Mouse (Mus musculus): ENCODE measurements around the gene Ablim1. TPM values are rescaled to one million over a fixed set of nuclear protein-coding genes. Genes with fewer than 3 reads are reported as not detected.

The Ablim1 gene
- total and polyA plus RNA-seq, 2 experiments from 2014 or later: 44.7 to 71.7 TPM

GRCm38 (mm10) chr19:57197043-57197817 lies 117.5 kb downstream of the Ablim1 start:
- peak overlapping the region; percentile 40 for H3K4me3 ChIP-seq (ENCODE audit: low read length)
- no peak for TF ChIP-seq CTCF (IDR thresholded peaks at IDR 0.05; ENCODE audit: low read depth)
- H3K36me3 ChIP-seq (ENCODE audit: insufficient read depth, low read length): no peaks in the 10 kb centered on the region
- H3K27me3 ChIP-seq (ENCODE audit: insufficient read depth, low read length): no peaks in the 10 kb centered on the region
- H3K4me2 ChIP-seq (ENCODE audit: low read depth, low read length): peak overlapping the region; percentile 64
- peaks cover 21% of the 10 kb centered on the region for H3K4me1 ChIP-seq (ENCODE audit: insufficient read depth, low read length)
- 1% methylated on average over 37 of the region's 37 CpGs for WGBS
- peak overlapping the region; percentile 60 for H3K27ac ChIP-seq
- DNase-seq (ENCODE audit: low spot score) (peak; percentile 62), ATAC-seq (peak; percentile 63)
- H3K9me3 ChIP-seq (ENCODE audit: low read length): no peaks in the 10 kb centered on the region
- peak overlapping the region; percentile 61 for H3K9ac ChIP-seq (replicated peaks; ENCODE audit: low read length)

- Histone ChIP-seq H3K4me2 (ENCODE audit: low read depth, low read length) (peak overlapping the region; percentile 64), H3K27ac (peak overlapping the region; percentile 60; the same call in 1 of the 2 replicates), H3K9me3 (ENCODE audit: low read length) (no peaks in the 10 kb centered on the region), H3K4me1 (ENCODE audit: insufficient read depth, low read length) (peaks cover 21% of the 10 kb centered on the region), H3K9ac (replicated peaks; ENCODE audit: low read length) (peak overlapping the region; percentile 61; the same call in 1 of the 2 replicates), H3K36me3 (ENCODE audit: insufficient read depth, low read length) (no peaks in the 10 kb centered on the region), H3K27me3 (ENCODE audit: insufficient read depth, low read length) (no peaks in the 10 kb centered on the region), H3K4me3 (ENCODE audit: low read length) (peak overlapping the region; percentile 40)
- 35% methylated on average over 8 of the region's 8 CpGs for WGBS
- ATAC-seq (no peak), DNase-seq (ENCODE audit: low spot score) (peak; percentile 6)
- TF ChIP-seq CTCF (IDR thresholded peaks at IDR 0.05; ENCODE audit: low read depth): no peak
Observed at GRCm38 (mm10) chr19:57196616-57197015, 118.1 kb downstream of the Ablim1 start.

- H3K9ac ChIP-seq (replicated peaks; ENCODE audit: low read length): 0 out of 2 replicates have a peak overlapping the region, but pooled peaks have one; percentile 3
- no peaks in the 10 kb centered on the region for H3K27me3 ChIP-seq (ENCODE audit: insufficient read depth, low read length)
- peak overlapping the region; percentile 64 for H3K4me2 ChIP-seq (ENCODE audit: low read depth, low read length)
- no peaks in the 10 kb centered on the region for H3K9me3 ChIP-seq (ENCODE audit: low read length)
- 82% methylated on average over 11 of the region's 11 CpGs for WGBS
- H3K4me3 ChIP-seq (ENCODE audit: low read length): peak overlapping the region; percentile 40
- H3K27ac ChIP-seq: 0 out of 2 replicates have a peak overlapping the region, but pooled peaks have one; percentile 4
- peaks cover 21% of the 10 kb centered on the region for H3K4me1 ChIP-seq (ENCODE audit: insufficient read depth, low read length)
- H3K36me3 ChIP-seq (ENCODE audit: insufficient read depth, low read length): no peaks in the 10 kb centered on the region
- no peak for DNase-seq (ENCODE audit: low spot score)
- no peak for ATAC-seq
- TF ChIP-seq CTCF (IDR thresholded peaks at IDR 0.05; ENCODE audit: low read depth): no peak
Observed at GRCm38 (mm10) chr19:57195169-57195930, 119.4 kb downstream of the Ablim1 start.

GRCm38 (mm10) chr19:57193958-57194357 lies 120.8 kb downstream of the Ablim1 start:
- ATAC-seq (0 out of 2 replicates have a peak, but pooled peaks have one; percentile 50), DNase-seq (ENCODE audit: low spot score) (peak; percentile 66)
- no peaks in the 10 kb centered on the region for H3K36me3 ChIP-seq (ENCODE audit: insufficient read depth, low read length)
- no peak overlapping the region for H3K27ac ChIP-seq
- TF ChIP-seq CTCF (IDR thresholded peaks at IDR 0.05; ENCODE audit: low read depth): peak; percentile 85
- no peak overlapping the region for H3K9ac ChIP-seq (replicated peaks; ENCODE audit: low read length)
- H3K4me2 ChIP-seq (ENCODE audit: low read depth, low read length): peak overlapping the region; percentile 64
- no peaks in the 10 kb centered on the region for H3K27me3 ChIP-seq (ENCODE audit: insufficient read depth, low read length)
- WGBS: 83% methylated on average over 6 of the region's 6 CpGs
- peaks cover 14% of the 10 kb centered on the region for H3K4me1 ChIP-seq (ENCODE audit: insufficient read depth, low read length)
- no peaks in the 10 kb centered on the region for H3K9me3 ChIP-seq (ENCODE audit: low read length)
- H3K4me3 ChIP-seq (ENCODE audit: low read length): no peak overlapping the region

- Histone ChIP-seq H3K36me3 (ENCODE audit: insufficient read depth, low read length) (no peaks in the 10 kb centered on the region), H3K4me3 (ENCODE audit: low read length) (no peak overlapping the region), H3K4me1 (ENCODE audit: insufficient read depth, low read length) (peaks cover 8% of the 10 kb centered on the region), H3K9me3 (ENCODE audit: low read length) (no peaks in the 10 kb centered on the region), H3K27ac (no peak overlapping the region), H3K9ac (replicated peaks; ENCODE audit: low read length) (no peak overlapping the region), H3K27me3 (ENCODE audit: insufficient read depth, low read length) (no peaks in the 10 kb centered on the region), H3K4me2 (ENCODE audit: low read depth, low read length) (no peak overlapping the region)
- no peak for TF ChIP-seq CTCF (IDR thresholded peaks at IDR 0.05; ENCODE audit: low read depth)
- DNase-seq (ENCODE audit: low spot score): no peak
- ATAC-seq: no peak
- WGBS: 89% methylated on average over 12 of the region's 12 CpGs
Observed at GRCm38 (mm10) chr19:57193382-57193781, 121.3 kb downstream of the Ablim1 start.

GRCm38 (mm10) chr19:57191109-57191508 lies 123.6 kb downstream of the Ablim1 start:
- no peaks in the 10 kb centered on the region for H3K27me3 ChIP-seq (ENCODE audit: insufficient read depth, low read length)
- no peak overlapping the region for H3K27ac ChIP-seq
- no peaks in the 10 kb centered on the region for H3K36me3 ChIP-seq (ENCODE audit: insufficient read depth, low read length)
- no peak overlapping the region for H3K4me2 ChIP-seq (ENCODE audit: low read depth, low read length)
- no peak for DNase-seq (ENCODE audit: low spot score)
- H3K9me3 ChIP-seq (ENCODE audit: low read length): no peaks in the 10 kb centered on the region
- 96% methylated on average over 1 of the region's 1 CpGs for WGBS
- H3K9ac ChIP-seq (replicated peaks; ENCODE audit: low read length): no peak overlapping the region
- ATAC-seq: no peak
- no peaks in the 10 kb centered on the region for H3K4me1 ChIP-seq (ENCODE audit: insufficient read depth, low read length)
- TF ChIP-seq CTCF (IDR thresholded peaks at IDR 0.05; ENCODE audit: low read depth): no peak
- no peak overlapping the region for H3K4me3 ChIP-seq (ENCODE audit: low read length)

Measured in hindbrain, postnatal 0 days (tissue).